Mouse (Mus musculus): ENCODE results near the gene Zpld1.

DNA sequence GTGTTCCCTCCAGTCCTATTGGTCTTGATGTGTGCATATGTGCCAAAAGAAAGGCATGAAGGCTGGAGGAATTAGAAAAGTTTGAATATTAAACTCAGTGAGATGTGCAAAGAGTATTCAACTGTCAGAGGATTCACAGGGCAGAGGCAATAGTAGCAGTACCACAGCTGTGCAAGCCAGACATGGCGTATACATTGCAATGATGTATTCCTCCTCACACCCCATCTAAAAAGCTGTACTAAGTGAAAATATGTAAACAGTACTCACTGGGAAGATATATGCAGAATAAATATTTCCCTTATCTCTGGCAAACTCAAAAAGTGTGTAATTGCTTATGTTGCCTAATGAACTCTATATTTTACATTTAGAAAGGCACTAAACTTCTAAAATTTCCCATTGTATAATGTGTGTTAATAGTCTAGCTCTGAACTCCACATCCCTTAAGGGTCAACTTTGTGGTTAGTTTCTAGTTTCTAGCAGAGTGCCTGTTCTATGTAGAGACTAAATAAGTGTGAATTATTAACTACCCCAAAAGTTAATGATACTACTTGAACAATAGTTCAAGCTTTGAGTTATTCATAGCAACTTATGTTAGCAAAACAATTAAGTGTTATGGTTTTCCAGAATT lies 68.7 kb downstream of the Zpld1 start:
- TF ChIP-seq CTCF (IDR thresholded peaks at IDR 0.05) (no peak), EP300 (IDR thresholded peaks at IDR 0.05; ENCODE audit: insufficient read depth, low read depth, low read length) (no peak), POLR2A (IDR thresholded peaks at IDR 0.05; ENCODE audit: insufficient read depth, low read depth, low read length) (no peak)

Data from heart, adult 2 months (tissue).